Mouse (Mus musculus) bone marrow, adult 2 months (tissue): ENCODE data around the gene Trabd2b.

Experiments
- CTCF ChIP-seq: fragments of 200-500 bp; IDR thresholded peaks from 2 replicates; pipeline ENCODE4 v1.5.1; 2011; ENCODE audit warnings: low read length, control low read depth; ENCODE audit not compliant: control insufficient read depth, insufficient read depth
- POLR2A ChIP-seq: fragments of 200-500 bp; IDR thresholded peaks from 2 replicates; pipeline ENCODE4 v1.6.1; 2011; ENCODE audit warnings: low read depth, mild to moderate bottlenecking, control low read depth, low read length, borderline replicate concordance; ENCODE audit not compliant: control insufficient read depth

DNA sequence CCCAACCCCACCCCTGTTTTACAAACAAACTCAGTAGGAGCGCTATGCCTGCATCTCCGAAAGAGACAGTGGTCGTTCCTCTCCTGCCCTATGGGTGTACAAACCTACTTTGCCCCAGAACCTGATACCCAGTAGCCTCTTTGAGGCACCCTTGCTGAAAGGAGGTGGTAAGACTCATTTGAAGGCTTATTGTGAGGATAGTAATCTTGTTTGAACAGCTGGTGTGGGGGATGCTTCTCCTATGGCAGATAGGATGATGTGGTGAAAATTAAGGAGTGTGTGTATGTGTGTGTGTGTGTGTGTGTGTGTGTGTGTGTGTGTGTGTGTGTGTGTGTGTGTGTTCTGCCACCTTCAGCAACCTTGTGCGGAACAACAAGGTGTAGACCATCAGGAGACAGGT is 202.8 kb downstream of the Trabd2b start:
- TF ChIP-seq CTCF, result no peak
- no peak for TF ChIP-seq POLR2A
